Mouse (Mus musculus): ENCODE results near the gene Phf1.

Gene Phf1

GRCm38 (mm10) chr17:26950560-26951288 lies 17.9 kb downstream of the Phf1 start:
- DNase-seq (ENCODE audit: low read depth, low spot score) = no peak

- DNase-seq (ENCODE audit: low read depth, low spot score) = no peak
These were observed 18.6 kb downstream of the Phf1 start for GRCm38 (mm10) chr17:26951406-26951805.

GRCm38 (mm10) chr17:26951952-26952877 lies 19.4 kb downstream of the Phf1 start:
- DNase-seq (ENCODE audit: low read depth, low spot score) = no peak

GRCm38 (mm10) chr17:26953201-26953600 lies 20.3 kb downstream of the Phf1 start:
- no peak for DNase-seq (ENCODE audit: low read depth, low spot score)

GRCm38 (mm10) chr17:26953726-26954125 lies 20.9 kb downstream of the Phf1 start:
- DNase-seq (ENCODE audit: low read depth, low spot score) = no peak

- no peak for DNase-seq (ENCODE audit: low read depth, low spot score)
These were observed 23.5 kb downstream of the Phf1 start for GRCm38 (mm10) chr17:26956309-26956708.

- DNase-seq (ENCODE audit: low read depth, low spot score) = no peak
These were observed 24.0 kb downstream of the Phf1 start for GRCm38 (mm10) chr17:26956895-26957294.

GRCm38 (mm10) chr17:26957872-26958271 lies 25.0 kb downstream of the Phf1 start:
- DNase-seq (ENCODE audit: low read depth, low spot score) = no peak

GRCm38 (mm10) chr17:26958880-26959279 lies 26.0 kb downstream of the Phf1 start:
- no peak for DNase-seq (ENCODE audit: low read depth, low spot score)

- no peak for DNase-seq (ENCODE audit: low read depth, low spot score)
These were observed 27.0 kb downstream of the Phf1 start for GRCm38 (mm10) chr17:26959815-26960214.

- DNase-seq (ENCODE audit: low read depth, low spot score) = no peak
These were observed 28.9 kb downstream of the Phf1 start for GRCm38 (mm10) chr17:26961572-26962240.

- no peak for DNase-seq (ENCODE audit: low read depth, low spot score)
These were observed 34.1 kb downstream of the Phf1 start for GRCm38 (mm10) chr17:26966993-26967392.

GRCm38 (mm10) chr17:26967477-26967876 lies 34.6 kb downstream of the Phf1 start:
- no peak for DNase-seq (ENCODE audit: low read depth, low spot score)

GRCm38 (mm10) chr17:26968200-26968611 lies 35.4 kb downstream of the Phf1 start:
- DNase-seq (ENCODE audit: low read depth, low spot score) = no peak

- DNase-seq (ENCODE audit: low read depth, low spot score) = no peak
These were observed 36.4 kb downstream of the Phf1 start for GRCm38 (mm10) chr17:26969257-26969656.

GRCm38 (mm10) chr17:26970221-26970620 lies 37.4 kb downstream of the Phf1 start:
- no peak for DNase-seq (ENCODE audit: low read depth, low spot score)

- no peak for DNase-seq (ENCODE audit: low read depth, low spot score)
These were observed 38.5 kb downstream of the Phf1 start for GRCm38 (mm10) chr17:26971247-26971905.

- no peak for DNase-seq (ENCODE audit: low read depth, low spot score)
These were observed 39.3 kb downstream of the Phf1 start for GRCm38 (mm10) chr17:26972107-26972506.

GRCm38 (mm10) chr17:26972703-26973574 lies 40.1 kb downstream of the Phf1 start, which contains the start of gene Zbtb9:
TSS of gene Zbtb9 (plus strand) at chr17:26973167.
- peak; percentile 93 for DNase-seq (ENCODE audit: low read depth, low spot score)

- no peak for DNase-seq (ENCODE audit: low read depth, low spot score)
These were observed 41.7 kb downstream of the Phf1 start for GRCm38 (mm10) chr17:26974547-26974946.

Data from telencephalon, adult 2 months (tissue).